Mouse (Mus musculus): ENCODE results near the gene Ppp1r14c.
"Not testable (repeated sequence)": the region's sequence is repeated elsewhere in the genome, so short reads cannot be mapped to it uniquely, and the experiment has no call there.

Gene Ppp1r14c

DNA sequence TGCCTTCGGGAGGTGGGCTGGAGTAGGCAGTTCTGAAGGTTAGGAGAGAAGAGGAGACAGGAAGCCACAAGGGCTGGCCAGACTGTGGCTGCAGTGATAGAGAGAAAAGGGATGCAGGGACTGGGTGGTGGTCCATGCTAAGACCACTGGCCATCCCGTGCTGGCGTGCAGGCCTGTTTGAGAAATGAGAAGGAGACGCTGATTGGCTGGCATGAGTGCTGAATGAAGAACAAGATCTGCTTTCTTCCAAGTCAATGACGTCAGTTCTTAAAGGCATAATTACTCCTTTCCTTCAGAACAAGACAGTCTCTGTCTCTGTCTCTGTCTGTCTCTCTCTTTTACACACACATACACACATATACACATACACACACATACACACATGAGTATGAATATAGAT lies 36.4 kb downstream of the Ppp1r14c start:
- CTCF ChIA-PET = no interaction called here

GRCm38 (mm10) chr10:3403416-3404137 lies 37.7 kb downstream of the Ppp1r14c start:
- CTCF ChIA-PET = no interaction called here

DNA sequence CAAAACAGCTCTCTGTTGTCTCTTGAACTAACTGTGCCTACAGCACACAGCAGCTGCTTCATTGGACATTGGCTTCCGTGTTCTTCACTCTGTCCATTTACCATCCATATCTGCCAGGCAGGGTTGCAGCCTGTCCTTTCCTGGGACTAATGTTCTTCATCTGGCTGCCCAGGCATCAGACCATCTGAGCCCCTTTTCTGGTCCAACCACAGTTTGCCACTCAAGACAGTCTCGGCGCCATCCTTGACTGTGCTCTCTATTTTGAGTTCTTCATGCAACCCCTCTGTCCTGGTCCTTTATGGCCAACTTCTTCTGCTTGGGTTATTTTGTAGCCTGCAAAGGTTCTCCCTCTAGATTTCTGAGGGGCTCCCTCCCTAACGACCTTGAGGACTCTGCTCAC lies 38.5 kb downstream of the Ppp1r14c start:
- CTCF ChIA-PET = no interaction called here

- CTCF ChIA-PET = no interaction called here
These were observed 40.4 kb downstream of the Ppp1r14c start for GRCm38 (mm10) chr10:3406280-3406679.

- CTCF ChIA-PET = no interaction called here
These were observed 42.3 kb downstream of the Ppp1r14c start for GRCm38 (mm10) chr10:3408036-3408661.

- CTCF ChIA-PET = no interaction called here
These were observed 42.8 kb downstream of the Ppp1r14c start for GRCm38 (mm10) chr10:3408699-3409098.

DNA sequence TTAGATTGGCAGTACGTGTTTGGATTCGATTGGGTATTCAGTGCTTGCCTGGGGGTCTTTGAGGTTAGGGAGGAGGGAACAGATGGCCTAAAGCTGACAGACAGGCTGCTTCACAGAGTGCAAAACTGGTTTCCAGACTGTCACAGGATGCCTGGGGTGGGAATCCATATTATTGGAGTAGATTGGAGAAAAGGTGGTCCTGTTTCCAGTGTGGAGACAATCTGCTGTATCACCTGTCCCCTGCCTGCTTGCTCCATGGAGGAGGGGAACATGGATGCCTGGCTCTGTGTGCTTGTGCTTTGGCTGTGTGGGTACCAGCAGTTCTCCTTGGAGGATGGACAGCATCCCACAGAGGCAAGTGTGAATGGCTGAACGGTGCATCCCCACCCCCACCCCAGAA lies 45.4 kb downstream of the Ppp1r14c start:
- CTCF ChIA-PET = no interaction called here

DNA sequence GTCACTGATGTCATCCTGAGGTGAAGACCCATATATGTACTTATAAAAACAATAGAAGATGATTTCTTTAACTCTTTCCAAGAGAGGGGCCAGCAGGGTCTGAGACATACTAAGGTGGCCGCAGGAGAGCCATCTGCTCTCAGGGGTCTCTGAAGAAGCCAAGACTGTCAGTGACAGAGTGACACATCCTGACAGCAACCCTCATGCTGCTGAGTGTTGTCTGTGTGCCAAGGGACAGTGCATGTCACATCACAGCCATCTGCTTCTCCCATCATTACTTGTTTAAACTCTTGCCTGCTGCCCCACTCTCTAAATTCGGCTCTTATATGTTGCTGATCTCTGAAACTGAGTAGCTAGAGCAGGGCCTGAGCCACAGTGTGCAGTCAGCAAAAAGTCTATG lies 45.8 kb downstream of the Ppp1r14c start:
- CTCF ChIA-PET = no interaction called here

DNA sequence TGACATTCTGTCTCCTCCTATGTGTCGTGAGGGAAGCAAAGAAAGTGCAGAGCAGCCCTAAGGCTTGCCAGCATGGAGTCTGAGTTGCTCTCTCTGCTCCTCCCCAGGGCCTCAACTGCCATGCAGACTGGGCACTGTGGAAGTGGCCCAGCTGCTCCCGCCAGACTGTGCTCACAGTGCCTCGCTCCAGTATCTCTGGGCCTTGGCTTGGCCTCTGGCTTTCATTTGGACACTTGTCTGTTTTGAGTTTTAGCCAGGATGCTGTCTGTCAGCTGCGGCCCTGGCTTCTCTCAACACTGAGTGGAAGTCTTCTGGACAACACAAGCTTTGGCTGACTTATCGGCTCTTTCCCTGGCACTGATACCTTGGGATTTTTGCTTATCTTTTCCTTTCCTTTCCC lies 49.0 kb downstream of the Ppp1r14c start:
- CTCF ChIA-PET = no interaction called here

DNA sequence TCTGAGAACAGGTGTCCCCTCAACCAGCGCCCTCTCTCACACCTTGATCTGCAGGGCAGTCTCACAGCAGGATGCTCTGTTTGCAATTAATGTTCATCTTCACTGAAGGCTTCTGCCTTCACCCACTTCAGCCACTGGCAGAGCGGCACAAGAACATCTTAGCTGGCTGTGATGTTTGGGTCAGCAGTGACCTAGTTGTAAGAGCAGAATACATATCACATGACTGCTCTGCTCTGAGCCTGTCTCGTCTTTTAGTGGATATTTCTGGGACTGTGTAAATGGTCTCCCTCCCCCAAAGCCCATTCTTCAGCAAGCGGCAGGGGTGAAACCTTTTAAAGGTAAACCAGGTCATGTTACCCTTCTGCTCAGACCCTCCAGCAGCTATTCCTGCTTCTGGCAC lies 50.7 kb downstream of the Ppp1r14c start:
- CTCF ChIA-PET = no interaction called here

DNA sequence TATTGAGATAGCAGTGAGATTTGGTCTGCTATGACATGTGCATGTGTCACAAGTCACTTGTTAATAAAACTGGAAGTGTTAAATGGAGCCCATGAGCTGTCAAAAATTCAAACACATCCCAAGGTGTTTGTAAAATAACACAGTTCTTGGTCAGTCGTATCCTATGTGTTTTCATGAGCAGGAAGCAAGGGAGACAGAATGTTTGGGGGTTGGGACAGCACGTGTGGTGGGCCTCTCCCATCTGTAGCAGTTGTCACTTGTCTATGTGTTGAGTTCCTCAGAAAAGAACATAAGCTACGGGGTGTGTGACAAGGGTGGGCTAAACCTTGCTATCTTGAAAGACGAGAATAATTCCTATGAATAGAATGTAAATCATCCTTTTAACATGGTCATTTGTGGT lies 51.6 kb downstream of the Ppp1r14c start:
- CTCF ChIA-PET = no interaction called here

DNA sequence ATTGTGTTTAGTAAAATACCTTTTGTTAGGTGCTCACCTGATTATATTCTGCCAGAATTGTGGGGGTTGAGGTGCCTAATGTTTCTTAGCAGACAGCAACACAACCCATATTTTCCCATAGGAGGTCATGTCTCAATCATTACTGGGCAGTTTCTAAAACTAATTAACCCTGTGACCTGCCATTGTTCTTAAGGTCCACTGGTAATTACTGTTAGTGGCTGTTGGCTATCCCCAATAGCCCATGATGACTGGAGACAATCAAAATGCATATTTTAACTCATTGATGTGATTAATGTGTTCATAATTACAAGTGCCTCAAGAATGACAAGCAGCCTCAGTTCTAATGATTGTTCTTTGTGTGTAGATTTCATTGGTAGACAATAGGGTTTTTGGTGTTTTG lies 58.2 kb downstream of the Ppp1r14c start:
- CTCF ChIA-PET = no interaction called here

GRCm38 (mm10) chr10:3427689-3428399 lies 62.0 kb downstream of the Ppp1r14c start:
- CTCF ChIA-PET = no interaction called here

DNA sequence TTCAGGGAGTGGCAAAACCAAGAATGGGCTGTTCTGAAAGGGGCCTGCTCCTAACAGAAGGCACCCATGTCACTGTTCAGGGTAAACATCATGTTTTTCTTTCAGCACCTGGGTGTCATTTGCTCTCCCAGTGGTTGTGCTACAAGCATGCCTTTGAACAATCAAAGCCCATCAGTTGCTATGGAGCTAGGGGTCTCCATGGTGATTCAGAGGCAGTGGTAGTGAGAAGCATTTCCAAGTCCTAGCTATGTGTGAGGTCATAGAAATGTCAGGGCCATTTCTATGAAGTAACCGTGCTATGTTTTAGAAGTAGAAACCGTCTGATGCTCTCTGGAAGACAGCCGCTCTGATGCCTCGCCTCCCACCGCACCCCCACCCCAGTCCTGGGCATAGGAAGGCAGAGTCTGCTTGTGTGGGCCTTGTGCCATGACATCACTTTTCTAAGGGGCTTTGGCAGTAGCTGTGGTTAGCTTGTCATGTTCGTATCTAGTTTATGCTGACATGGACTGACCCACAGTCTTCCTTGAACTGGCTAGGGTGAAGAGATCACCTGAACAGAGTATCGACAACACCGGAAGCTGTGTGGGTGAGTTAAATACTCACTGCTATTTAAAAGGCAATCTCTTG lies 69.1 kb downstream of the Ppp1r14c start:
- CTCF ChIA-PET = no interaction called here

DNA sequence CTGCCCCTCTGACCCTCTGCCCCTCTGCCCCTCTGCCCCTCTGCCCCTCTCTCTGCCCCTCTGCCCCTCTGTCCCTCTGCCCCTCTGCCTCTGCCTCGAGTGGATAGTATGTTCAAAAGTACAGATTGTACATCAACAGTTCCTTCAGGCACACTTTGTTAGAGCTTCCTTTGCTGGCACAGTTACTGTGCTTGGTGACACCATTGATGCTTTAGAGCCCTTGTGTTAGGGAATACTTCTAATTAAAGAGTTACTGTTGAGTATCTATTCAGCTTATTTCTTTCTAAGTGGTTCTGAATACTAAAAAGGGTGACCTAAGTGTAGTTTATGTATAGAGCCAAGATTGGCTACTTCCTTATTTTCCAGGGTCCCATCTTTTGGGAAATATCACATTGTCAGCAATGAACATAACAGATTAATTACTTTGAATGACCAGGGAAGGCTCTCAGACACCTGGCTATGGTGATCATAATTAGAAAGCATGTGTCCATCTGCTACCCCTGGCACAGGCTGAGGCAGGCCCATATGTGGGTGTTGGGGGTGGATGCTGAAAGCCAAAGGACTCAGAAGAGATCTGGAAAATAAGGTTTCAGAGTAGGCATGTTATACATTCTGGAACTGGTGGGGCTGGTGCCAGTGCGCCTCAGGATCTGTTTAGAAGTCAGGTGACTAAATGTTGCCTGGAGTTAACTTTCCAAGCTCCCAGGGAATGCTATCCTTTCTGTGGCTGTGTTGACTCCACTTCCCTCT lies 75.0 kb downstream of the Ppp1r14c start:
- CTCF ChIA-PET = no interaction called here

DNA sequence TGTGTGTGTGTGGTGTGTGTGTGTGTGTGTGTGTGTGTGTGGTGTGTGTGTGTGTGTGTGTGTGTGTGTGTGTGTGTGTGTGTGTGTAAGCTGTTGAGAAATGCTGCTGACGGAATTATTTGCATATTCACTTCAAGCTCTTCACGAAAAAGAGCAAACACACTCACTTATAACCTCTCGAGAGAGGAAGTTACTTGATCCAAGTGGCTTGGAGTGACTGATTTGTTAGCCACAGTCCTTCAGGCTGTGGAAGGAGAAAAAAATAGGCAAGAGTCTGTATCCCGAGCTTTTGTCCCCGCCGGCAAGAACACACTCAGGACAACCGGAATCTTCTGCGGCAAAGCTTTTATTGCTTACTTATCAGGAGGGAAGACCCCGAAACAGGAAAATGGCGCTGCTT lies 80.9 kb downstream of the Ppp1r14c start:
- CTCF ChIA-PET = not testable (repeated sequence)

- CTCF ChIA-PET = no interaction called here
These were observed 82.8 kb downstream of the Ppp1r14c start for GRCm38 (mm10) chr10:3448699-3449098.

- CTCF ChIA-PET = no interaction called here
These were observed 86.1 kb downstream of the Ppp1r14c start for GRCm38 (mm10) chr10:3451930-3452329.

DNA sequence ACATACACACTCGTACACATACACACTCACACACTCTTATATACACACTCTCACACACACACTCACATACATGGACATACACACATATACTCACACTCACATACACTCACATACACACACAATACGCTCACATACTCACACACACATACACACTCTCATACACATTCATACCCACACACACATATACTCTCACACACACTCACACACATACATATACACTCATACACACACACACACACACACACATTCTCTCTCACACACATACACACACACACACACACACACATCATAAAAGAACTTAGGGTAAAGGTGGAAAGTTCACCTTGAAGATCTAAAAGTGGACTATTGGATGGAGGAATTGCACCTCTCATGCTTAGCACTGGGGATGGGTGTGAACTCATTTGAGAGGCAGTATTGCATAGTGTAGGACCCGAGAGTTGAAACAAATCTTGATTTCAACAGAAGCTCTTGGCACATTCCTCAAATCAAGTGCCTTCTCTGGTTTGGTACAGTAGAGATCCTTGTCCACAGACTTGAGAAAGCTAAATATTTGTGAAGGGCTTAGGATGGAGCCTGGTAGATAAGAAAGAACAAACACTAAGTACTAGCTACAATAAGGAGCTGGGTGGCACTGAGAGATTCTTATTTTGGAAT lies 87.1 kb downstream of the Ppp1r14c start:
- CTCF ChIA-PET = no interaction called here

- CTCF ChIA-PET = no interaction called here
These were observed 92.8 kb downstream of the Ppp1r14c start for GRCm38 (mm10) chr10:3458686-3459085.

GRCm38 (mm10) chr10:3460841-3461240 lies 95.0 kb downstream of the Ppp1r14c start:
- CTCF ChIA-PET = no interaction called here

DNA sequence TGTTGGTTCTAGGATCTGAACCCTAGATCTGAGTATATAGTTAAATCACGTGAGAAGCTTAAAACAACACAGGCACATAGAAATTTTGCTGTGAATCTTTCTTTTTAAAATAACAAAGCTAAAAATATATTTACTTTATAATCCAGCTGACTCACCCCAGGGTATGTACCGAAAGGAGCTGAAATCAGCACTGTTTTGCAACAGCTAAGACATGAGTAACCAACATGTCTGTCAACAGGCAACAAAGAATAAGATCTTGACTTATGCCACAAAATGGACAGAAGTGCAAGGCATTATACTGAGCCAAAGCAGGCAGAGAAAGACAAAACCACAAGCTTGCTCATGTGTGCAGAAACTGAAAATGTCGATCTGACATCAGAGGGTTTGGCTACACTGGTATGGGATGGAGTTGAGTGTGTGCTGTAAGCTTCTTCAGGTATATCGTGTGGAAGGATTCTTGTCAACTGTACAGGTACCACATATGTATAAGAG lies 100.3 kb downstream of the Ppp1r14c start:
- CTCF ChIA-PET = no interaction called here

All from spleen, embryonic (tissue).